Mouse (Mus musculus) forebrain, embryonic 10.5 days (tissue): ENCODE measurements around the gene Elmsan1. TPM values are rescaled to one million over a fixed set of nuclear protein-coding genes. Genes with fewer than 3 reads are reported as not detected.

Source experiments
- DNase-seq: peaks from one replicate; pipeline ENCODE4 v3.0.0-alpha.2; 2017; ENCODE audit warnings: low spot score; ENCODE audit errors: extremely low spot score
- H3K27ac ChIP-seq: fragments of 300-500 bp; sonication (generic); 2 replicates; pipeline ENCODE4 v1.5.1; 2016; ENCODE audit warnings: mild to moderate bottlenecking
- H3K27me3 ChIP-seq: fragments of 300-500 bp; sonication (generic); 2 replicates; pipeline ENCODE4 v1.6.1; 2016; ENCODE audit warnings: mild to moderate bottlenecking; ENCODE audit not compliant: poor library complexity, severe bottlenecking
- H3K36me3 ChIP-seq: fragments of 300-500 bp; sonication (generic); replicated peaks from 2 replicates; pipeline ENCODE4 v1.6.1; 2016; ENCODE audit warnings: mild to moderate bottlenecking, moderate library complexity
- H3K4me1 ChIP-seq: fragments of 300-500 bp; sonication (generic); 2 replicates; pipeline ENCODE4 v1.6.1; 2016
- H3K4me3 ChIP-seq: fragments of 300-500 bp; sonication (generic); 2 replicates; pipeline ENCODE4 v1.5.1; 2016; ENCODE audit warnings: mild to moderate bottlenecking, moderate library complexity
- H3K9me3 ChIP-seq: fragments of 300-500 bp; sonication (generic); 2 replicates; pipeline ENCODE4 v1.6.1; 2016; ENCODE audit warnings: mild to moderate bottlenecking, moderate library complexity
- WGBS: fragments of 180-500 bp; shearing (Covaris S2); methylation state at CpG from one replicate; pipeline ENCODE4 v1.1.7; 2016; 5-methylcytosine and 5-hydroxymethylcytosine counted together
- polyA plus RNA-seq: library from polyadenylated mRNA; unstranded; fragments of >200 nt; fragmentation: Nextera tagmentation; extraction: Ambion mirVana; gene quantifications from 2 replicates; pipeline ENCODE4 v1.2.1, GENCODE M21; 2016

Elmsan1 gene
- polyA plus RNA-seq, 1 experiment from 2014 or later: 8.7 TPM

- H3K36me3 ChIP-seq: peaks cover 48% of the 10 kb centered on the region
- peaks cover 6% of the 10 kb centered on the region; the same call in 1 of the 2 replicates for H3K9me3 ChIP-seq
- H3K4me1 ChIP-seq: peaks cover 64% of the 10 kb centered on the region
- no peak for DNase-seq
- H3K27me3 ChIP-seq: no peaks in the 10 kb centered on the region
- no peak overlapping the region for H3K4me3 ChIP-seq
- 81% methylated on average over 15 of the region's 15 CpGs for WGBS
- 0 out of 2 replicates have a peak overlapping the region, but pooled peaks have one; percentile 62 for H3K27ac ChIP-seq
Measured at GRCm38 (mm10) chr12:84187752-84188601, 30.7 kb downstream of the Elmsan1 start.

- Histone ChIP-seq H3K4me3 (no peak overlapping the region), H3K9me3 (peaks cover 6% of the 10 kb centered on the region; the same call in 1 of the 2 replicates), H3K4me1 (peaks cover 56% of the 10 kb centered on the region), H3K27me3 (no peaks in the 10 kb centered on the region), H3K36me3 (peaks cover 48% of the 10 kb centered on the region), H3K27ac (no peak overlapping the region)
- no peak for DNase-seq
- WGBS: 92% methylated on average over 5 of the region's 5 CpGs
Measured at GRCm38 (mm10) chr12:84186950-84187349, 31.7 kb downstream of the Elmsan1 start.

DNA sequence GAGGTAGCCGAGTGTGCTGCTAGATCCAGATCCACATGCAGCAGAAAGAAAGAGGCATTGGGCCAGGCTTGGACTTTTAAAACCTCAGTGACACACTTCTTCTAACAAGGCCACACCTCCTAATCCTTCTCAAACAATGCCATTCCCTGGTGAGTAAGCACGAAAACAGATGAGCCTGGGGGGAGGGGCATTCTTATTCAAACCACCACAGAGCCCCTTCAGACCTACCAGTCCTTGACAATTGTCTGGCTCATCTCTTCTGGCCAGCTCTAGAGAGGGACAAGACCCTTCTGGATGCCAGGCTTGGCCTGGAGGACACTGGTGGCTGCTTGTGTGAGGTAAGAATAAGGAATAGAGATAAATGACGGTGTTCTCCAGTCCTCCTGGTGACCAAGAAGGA lies 32.1 kb downstream of the Elmsan1 start:
- H3K27ac ChIP-seq: no peak overlapping the region
- peaks cover 48% of the 10 kb centered on the region for H3K36me3 ChIP-seq
- 71% methylated on average over 3 of the region's 3 CpGs for WGBS
- no peak for DNase-seq
- peaks cover 56% of the 10 kb centered on the region for H3K4me1 ChIP-seq
- H3K4me3 ChIP-seq: no peak overlapping the region
- H3K27me3 ChIP-seq: no peaks in the 10 kb centered on the region
- peaks cover 6% of the 10 kb centered on the region; the same call in 1 of the 2 replicates for H3K9me3 ChIP-seq

DNA sequence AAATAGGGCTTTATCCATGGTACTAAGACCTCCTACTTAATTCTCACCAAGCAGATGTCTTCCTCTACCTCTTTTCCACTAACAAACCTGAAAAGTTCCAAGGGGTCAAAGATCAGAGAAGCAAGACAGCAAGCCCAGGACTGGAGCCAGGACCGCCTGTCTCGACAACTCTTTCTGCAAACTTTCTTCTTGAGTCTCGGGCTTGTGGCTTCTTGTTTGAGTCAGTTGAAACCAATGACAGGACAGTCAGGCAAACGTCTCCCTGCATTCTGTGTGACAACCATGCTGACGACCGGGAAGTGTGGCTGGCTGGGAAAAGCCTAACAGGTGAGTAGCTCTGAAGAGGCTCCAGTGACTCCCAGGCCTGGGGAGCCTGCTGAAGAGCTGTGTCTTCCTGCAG lies 33.1 kb downstream of the Elmsan1 start:
- no peaks in the 10 kb centered on the region for H3K27me3 ChIP-seq
- 82% methylated on average over 6 of the region's 6 CpGs for WGBS
- peaks cover 56% of the 10 kb centered on the region for H3K4me1 ChIP-seq

DNA sequence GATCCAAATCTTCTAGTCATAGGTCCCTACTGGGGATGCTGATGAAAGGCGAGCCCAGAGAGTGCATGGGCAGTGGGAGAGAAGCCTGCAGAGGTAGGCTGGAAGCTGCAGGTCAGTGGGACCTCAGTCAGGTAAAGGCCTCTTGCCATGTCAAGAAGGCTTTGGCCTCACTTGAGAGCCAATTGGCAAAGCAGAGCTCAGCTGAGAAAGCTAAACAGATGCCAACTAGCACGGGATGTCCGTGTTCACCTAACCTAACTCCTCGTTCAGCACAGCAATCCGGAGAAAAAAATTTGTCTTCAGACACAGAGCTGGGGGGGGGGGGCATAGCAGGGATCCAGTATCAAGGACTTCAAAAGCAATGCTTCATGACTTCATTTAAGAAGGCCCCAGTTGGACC lies 33.7 kb downstream of the Elmsan1 start:
- no peak for DNase-seq
- WGBS: 90% methylated on average over 5 of the region's 5 CpGs
- peaks cover 6% of the 10 kb centered on the region; the same call in 1 of the 2 replicates for H3K9me3 ChIP-seq
- H3K36me3 ChIP-seq: peaks cover 42% of the 10 kb centered on the region
- H3K27me3 ChIP-seq: no peaks in the 10 kb centered on the region
- H3K27ac ChIP-seq: no peak overlapping the region
- H3K4me3 ChIP-seq: no peak overlapping the region
- H3K4me1 ChIP-seq: peaks cover 56% of the 10 kb centered on the region

More for the DNA sequence above, 33.1 kb downstream of the Elmsan1 start:
- Histone ChIP-seq H3K9me3 (peaks cover 6% of the 10 kb centered on the region; the same call in 1 of the 2 replicates), H3K27ac (no peak overlapping the region), H3K4me3 (no peak overlapping the region), H3K36me3 (peaks cover 47% of the 10 kb centered on the region)
- DNase-seq: no peak

- Histone ChIP-seq H3K4me1 (peaks cover 54% of the 10 kb centered on the region), H3K4me3 (no peak overlapping the region), H3K27me3 (no peaks in the 10 kb centered on the region), H3K36me3 (peaks cover 30% of the 10 kb centered on the region), H3K27ac (peak overlapping the region; percentile 45; the same call in 1 of the 2 replicates), H3K9me3 (peaks cover 6% of the 10 kb centered on the region; the same call in 1 of the 2 replicates)
- DNase-seq: no peak
- 85% methylated on average over 6 of the region's 6 CpGs for WGBS
Measured at GRCm38 (mm10) chr12:84181999-84182398, 36.7 kb downstream of the Elmsan1 start.

DNA sequence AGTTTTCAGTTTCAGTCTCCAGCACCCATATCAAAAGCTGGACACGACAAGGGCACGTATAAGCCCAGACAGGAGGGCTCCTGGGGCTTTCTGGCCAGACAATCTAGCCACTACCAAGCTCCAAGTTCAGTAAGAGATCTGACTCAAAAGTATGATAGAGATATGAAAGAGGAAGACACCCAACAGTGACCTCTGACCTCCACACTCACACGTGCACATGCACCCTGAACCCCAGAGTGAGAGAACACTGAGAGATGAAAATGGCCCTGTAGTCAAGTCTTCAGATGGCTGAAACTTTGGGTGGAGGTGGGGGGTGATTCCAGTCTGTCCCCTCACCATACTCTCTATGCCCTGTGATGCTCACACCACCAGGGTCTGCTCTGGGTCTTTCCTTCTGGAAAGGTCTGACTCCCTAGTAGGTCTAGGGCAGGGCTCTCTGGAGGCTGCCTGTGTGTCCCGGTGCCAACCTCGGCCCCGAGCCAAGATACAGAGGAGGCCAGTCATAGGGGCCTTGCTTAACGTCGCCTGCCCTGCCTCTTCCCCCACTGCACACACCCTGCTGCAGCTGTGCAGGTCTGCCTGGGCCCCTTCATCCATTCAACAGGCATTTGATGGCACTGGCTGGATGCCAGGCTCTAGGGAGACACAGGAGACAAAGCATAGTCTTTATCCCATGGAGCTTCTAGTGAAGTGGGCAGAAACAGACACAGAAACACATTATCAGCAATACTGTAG lies 37.8 kb downstream of the Elmsan1 start:
- Histone ChIP-seq H3K4me1 (peaks cover 61% of the 10 kb centered on the region), H3K27me3 (no peaks in the 10 kb centered on the region), H3K4me3 (peak overlapping the region; percentile 14; the same call in 1 of the 2 replicates), H3K27ac (peak overlapping the region; percentile 45; the same call in 1 of the 2 replicates), H3K36me3 (peaks cover 18% of the 10 kb centered on the region), H3K9me3 (no peaks in the 10 kb centered on the region)
- WGBS: 84% methylated on average over 8 of the region's 8 CpGs
- no peak for DNase-seq

- no peak overlapping the region for H3K4me3 ChIP-seq
- H3K27ac ChIP-seq: peak overlapping the region; percentile 45; the same call in 1 of the 2 replicates
- peaks cover 13% of the 10 kb centered on the region for H3K36me3 ChIP-seq
- 81% methylated on average over 3 of the region's 3 CpGs for WGBS
- no peak for DNase-seq
- no peaks in the 10 kb centered on the region for H3K27me3 ChIP-seq
- peaks cover 69% of the 10 kb centered on the region for H3K4me1 ChIP-seq
- H3K9me3 ChIP-seq: no peaks in the 10 kb centered on the region
Measured at GRCm38 (mm10) chr12:84180090-84180489, 38.6 kb downstream of the Elmsan1 start.

DNA sequence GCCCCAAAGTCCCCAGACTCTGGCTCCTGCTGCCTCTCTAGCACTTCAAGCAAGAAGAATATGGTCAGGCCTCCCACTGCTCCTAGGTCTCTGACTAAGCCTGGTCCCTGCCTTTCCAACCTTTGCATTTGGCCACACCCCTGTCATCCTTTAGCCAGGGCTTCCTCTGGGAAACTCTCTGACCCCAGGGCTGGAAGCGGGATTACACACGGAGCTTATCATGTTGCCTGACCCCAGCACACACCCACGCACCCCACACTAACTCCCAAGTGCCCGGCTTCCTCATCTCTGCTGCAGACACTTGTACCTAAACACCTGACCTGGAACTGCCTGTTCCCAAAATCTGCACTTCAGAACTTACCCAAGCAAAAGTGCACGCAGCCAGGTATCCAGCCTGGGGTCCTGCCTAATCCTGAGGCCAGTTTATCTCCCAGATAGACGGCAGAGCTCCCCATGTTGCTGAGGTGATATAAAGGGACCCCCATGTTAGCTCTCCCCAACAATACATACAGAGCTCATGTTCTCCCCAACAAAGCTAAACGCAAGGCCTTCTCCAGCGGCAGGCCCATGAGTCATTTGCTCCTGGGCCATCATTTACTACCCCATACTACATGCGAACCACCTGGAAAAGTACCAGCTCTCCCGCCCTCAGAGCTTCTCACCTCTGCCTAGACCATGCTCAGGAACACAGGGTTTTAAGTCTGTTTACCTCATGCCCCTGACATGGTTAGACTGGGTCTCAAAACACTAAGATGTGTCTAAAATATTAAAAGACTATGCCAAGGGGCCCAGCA lies 39.8 kb downstream of the Elmsan1 start:
- WGBS: 69% methylated on average over 10 of the region's 10 CpGs
- H3K27ac ChIP-seq: peak overlapping the region; percentile 88; the same call in 1 of the 2 replicates
- H3K27me3 ChIP-seq: no peaks in the 10 kb centered on the region
- H3K4me3 ChIP-seq: no peak overlapping the region
- peaks cover 81% of the 10 kb centered on the region for H3K4me1 ChIP-seq
- H3K9me3 ChIP-seq: no peaks in the 10 kb centered on the region
- no peak for DNase-seq
- peaks cover 9% of the 10 kb centered on the region for H3K36me3 ChIP-seq

DNA sequence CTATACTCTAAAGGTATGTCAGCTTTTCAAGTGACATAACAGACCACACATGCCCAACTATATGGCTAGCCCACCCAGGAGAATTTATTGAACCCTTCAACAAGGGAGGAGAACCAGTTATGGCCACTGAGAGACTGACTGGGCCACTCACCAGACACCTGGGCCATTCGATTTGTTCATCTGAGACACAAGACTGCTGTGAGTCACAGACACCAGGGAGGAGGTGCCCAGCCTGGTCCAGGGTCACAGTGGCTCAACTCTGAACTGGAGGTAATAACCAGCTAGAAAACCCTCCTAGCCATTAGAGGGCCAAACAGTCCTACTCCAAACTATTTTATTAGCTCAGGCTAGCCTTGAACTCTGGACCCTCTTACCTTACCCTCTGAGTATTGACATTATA lies 40.6 kb downstream of the Elmsan1 start:
- Histone ChIP-seq H3K27ac (peak overlapping the region; percentile 88), H3K4me3 (no peak overlapping the region), H3K27me3 (no peaks in the 10 kb centered on the region), H3K36me3 (peaks cover 15% of the 10 kb centered on the region), H3K4me1 (peaks cover 83% of the 10 kb centered on the region), H3K9me3 (no peaks in the 10 kb centered on the region)
- 64% methylated on average over 1 of the region's 1 CpGs for WGBS
- DNase-seq: no peak

DNA sequence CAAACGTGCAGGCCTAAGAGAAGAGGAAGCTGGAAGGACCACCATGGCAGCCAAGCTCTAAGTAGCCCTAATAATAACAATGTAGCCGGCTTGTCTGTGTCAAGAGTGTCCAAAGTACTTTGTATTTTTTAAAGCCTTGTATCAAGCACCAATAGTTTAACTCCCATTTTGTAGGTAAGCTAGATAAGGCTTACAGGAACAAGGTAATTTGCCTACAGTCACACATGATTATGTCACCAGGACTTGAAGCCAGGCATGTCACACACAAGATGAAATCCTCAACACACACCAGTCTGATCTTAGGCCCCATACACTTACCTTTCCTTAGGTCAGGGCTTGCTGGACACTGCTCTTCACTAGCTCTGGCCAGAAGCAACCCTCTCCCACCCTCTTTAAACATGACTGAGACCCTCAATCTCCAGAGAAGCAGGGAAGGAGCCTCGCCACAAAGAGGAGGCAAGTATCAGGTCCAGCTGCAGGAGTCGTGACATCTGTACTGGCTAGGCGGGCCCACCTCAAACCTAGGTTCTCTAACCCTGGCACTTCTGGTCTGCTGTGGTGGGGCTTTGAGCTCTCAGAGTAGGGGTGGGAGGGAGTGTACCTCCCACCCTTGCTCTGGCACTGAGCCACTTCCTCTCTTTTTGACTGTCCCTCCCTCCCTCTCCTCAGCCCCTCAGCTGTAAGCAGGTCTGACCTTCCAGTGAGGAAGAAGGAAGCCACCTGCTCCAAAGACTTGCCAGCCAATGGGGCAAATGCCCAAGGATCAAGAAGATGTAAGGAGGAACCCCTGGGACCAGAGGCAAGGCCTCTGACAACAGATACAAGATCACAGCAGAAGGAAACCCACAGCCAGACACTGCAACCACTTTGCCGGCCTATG lies 41.6 kb downstream of the Elmsan1 start:
- DNase-seq: no peak
- 42% methylated on average over 6 of the region's 6 CpGs for WGBS
- Histone ChIP-seq H3K9me3 (no peaks in the 10 kb centered on the region), H3K4me3 (peak overlapping the region; percentile 49; the same call in 1 of the 2 replicates), H3K36me3 (peaks cover 23% of the 10 kb centered on the region), H3K4me1 (peaks cover 83% of the 10 kb centered on the region), H3K27me3 (no peaks in the 10 kb centered on the region), H3K27ac (peak overlapping the region; percentile 88)
